In the genomic region with DNA sequence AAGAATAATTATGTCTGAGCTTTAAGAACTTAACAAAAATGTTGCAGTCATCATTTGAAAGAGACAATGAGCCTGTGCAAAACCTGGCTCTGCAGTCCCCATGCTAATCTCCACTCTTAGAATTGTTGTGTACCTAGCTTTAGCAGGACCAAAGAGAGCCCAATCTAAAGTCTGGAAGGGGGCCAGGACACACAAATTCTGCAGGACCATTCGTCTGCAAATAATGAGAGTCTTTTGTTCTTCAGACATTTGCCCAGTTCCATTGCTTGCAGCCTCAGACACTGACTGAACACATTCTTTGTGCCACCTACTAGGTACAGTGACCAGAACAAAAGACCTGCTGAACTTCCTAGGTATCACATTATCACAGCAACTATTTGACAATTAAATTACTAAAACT, we compare ENCODE assay signal across 12 mouse cellular contexts.
A peak's percentile ranks its signal among the peaks of the same experiment; 100 is the strongest.
DNase-seq lines count a peak whose midpoint lies in the region; ATAC-seq lines count a peak whose summit lies in the region.
"Had no signal": no experiment of that assay in that cellular context is flagged by ENCODE, and none has a peak within 500 bp of the region (broad histone marks: within the 10 kb centered on the region; RNA-seq: fewer than 3 reads in every experiment).

No protein-coding gene starts in this region.

- peaks cover 26% of the 10 kb centered on the region for H3K4me1 ChIP-seq in hindbrain, embryonic 10.5 days (replicated peaks)
- H3K4me1 ChIP-seq in midbrain, embryonic 16.5 days (ENCODE audit: control insufficient read depth, insufficient read depth, low read length) = peaks cover 19% of the 10 kb centered on the region
- H3K4me1 ChIP-seq: liver, embryonic 15.5 days had no signal

- H3K4me2 ChIP-seq in midbrain, embryonic 16.5 days (ENCODE audit: low read length) = no peak overlapping the region
- H3K4me2 ChIP-seq: liver, embryonic 15.5 days had no signal

- peak; percentile 6 to 10 for DNase-seq in heart, postnatal 10 days
- DNase-seq in heart, postnatal 14 days = no peak
- DNase-seq in cerebellum, postnatal 25 days = peak; percentile 30
- DNase-seq in hindbrain, embryonic 10.5 days (ENCODE audit: low spot score) = no peak
- DNase-seq in thymus, postnatal 4 days = no peak
- DNase-seq in adrenal gland, postnatal 36 days = no peak
- DNase-seq: heart, adult 2 months had no signal

- intact Hi-C loops in heart, postnatal 10 days (cut with DNase I) = no loop called here
- intact Hi-C loops in heart, postnatal 14 days (cut with DNase I) = no loop called here

- no peaks in the 10 kb centered on the region for H3K36me3 ChIP-seq in hindbrain, embryonic 10.5 days
- no peaks in the 10 kb centered on the region for H3K36me3 ChIP-seq in midbrain, embryonic 16.5 days (ENCODE audit: control insufficient read depth, insufficient read depth, low read length)
- H3K36me3 ChIP-seq: liver, embryonic 15.5 days had no signal

- no peak overlapping the region for H3K4me3 ChIP-seq in hindbrain, embryonic 10.5 days
- H3K4me3 ChIP-seq in midbrain, embryonic 16.5 days (ENCODE audit: low read depth, low read length) = no peak overlapping the region
- H3K4me3 ChIP-seq: erythroblast, embryonic 14.5 days; heart, adult 2 months; liver, embryonic 15.5 days had no signal

- no peak overlapping the region for H3K9ac ChIP-seq in midbrain, embryonic 16.5 days (ENCODE audit: low read depth, low read length)
- H3K9ac ChIP-seq: liver, embryonic 15.5 days had no signal

- peak; percentile 69 for ATAC-seq in midbrain, embryonic 16.5 days
- no peak for ATAC-seq in erythroblast, adult 5-6 weeks (replicated peaks; ENCODE audit: low FRiP score, poor library complexity, severe bottlenecking)
- ATAC-seq: intestine, postnatal 0 days had no signal

- peak overlapping the region; percentile 64 for H3K27ac ChIP-seq in hindbrain, embryonic 10.5 days
- H3K27ac ChIP-seq in midbrain, embryonic 16.5 days (ENCODE audit: low read length) = peak overlapping the region; percentile 62
- H3K27ac ChIP-seq: heart, adult 2 months; liver, embryonic 15.5 days had no signal

- 0% methylated on average over 1 of the region's 1 CpGs for WGBS in hindbrain, embryonic 10.5 days
- 0% methylated on average over 1 of the region's 1 CpGs for WGBS in midbrain, embryonic 16.5 days

- H3K27me3 ChIP-seq in hindbrain, embryonic 10.5 days (ENCODE audit: insufficient read depth, poor library complexity, severe bottlenecking) = no peaks in the 10 kb centered on the region
- H3K27me3 ChIP-seq in midbrain, embryonic 16.5 days (ENCODE audit: control insufficient read depth, insufficient read depth, low read depth, low read length) = no peaks in the 10 kb centered on the region
- H3K27me3 ChIP-seq: liver, embryonic 15.5 days had no signal

- no peaks in the 10 kb centered on the region for H3K9me3 ChIP-seq in hindbrain, embryonic 10.5 days
- 0 out of 2 replicates have a peak, but pooled peaks cover 2% of the 10 kb centered on the region for H3K9me3 ChIP-seq in midbrain, embryonic 16.5 days (replicated peaks; ENCODE audit: control insufficient read depth, low read length, poor library complexity, severe bottlenecking)
- H3K9me3 ChIP-seq: liver, embryonic 15.5 days had no signal

Comparison
In these comparisons a context has a peak if more than half of its experiments do, and no peak if none do; other contexts are left out.
1. DNase-seq: peak in heart, postnatal 10 days (2 of 2) and cerebellum, postnatal 25 days (2 of 2); none in heart, postnatal 14 days (0 of 2), hindbrain, embryonic 10.5 days (single experiment), thymus, postnatal 4 days (single experiment) and adrenal gland, postnatal 36 days (0 of 2).